Mouse (Mus musculus) megakaryocyte, embryonic 14.5 days (primary cell): ENCODE measurements at regions not wholly inside any gene's neighbourhood (a gene's known extent, or its start where the extent isn't known, plus 50 kb on each side); places are given as distances from the start of the nearest gene placed in this dataset.

Source experiments
- FLI1 ChIP-seq: IDR thresholded peaks from 2 replicates; pipeline ENCODE4 v1.6.1; 2012; ENCODE audit warnings: low read length, inconsistent platforms, mixed read lengths
- GATA1 ChIP-seq: IDR thresholded peaks from 3 replicates; pipeline ENCODE4 v1.6.1; 2012; ENCODE audit warnings: mixed read lengths, low read length, inconsistent platforms, borderline replicate concordance

- TF ChIP-seq FLI1 (no peak), GATA1 (no peak)
These were observed 428.7 kb upstream of the Jarid2 start for GRCm38 (mm10) chr13:44300611-44301010.
